Mouse (Mus musculus) spleen, adult 10 weeks (tissue): ENCODE measurements around the gene Myo10. TPM values are rescaled to one million over a fixed set of nuclear protein-coding genes. Genes with fewer than 3 reads are reported as not detected.

Experiments
- polyA plus RNA-seq: library from polyadenylated mRNA; stranded (reverse); fragments of 350-450 nt; fragmentation: Illumina TruSeq; extraction: RNeasy Lipid Tissue Mini Kit (QIAGEN cat#74804); gene quantifications from one replicate; pipeline ENCODE4 v1.2.3, GENCODE M21; 2015; ENCODE audit warnings: low replicate concordance; ENCODE audit not compliant: insufficient read depth

Gene Myo10
- polyA plus RNA-seq: 14.7 TPM

DNA sequence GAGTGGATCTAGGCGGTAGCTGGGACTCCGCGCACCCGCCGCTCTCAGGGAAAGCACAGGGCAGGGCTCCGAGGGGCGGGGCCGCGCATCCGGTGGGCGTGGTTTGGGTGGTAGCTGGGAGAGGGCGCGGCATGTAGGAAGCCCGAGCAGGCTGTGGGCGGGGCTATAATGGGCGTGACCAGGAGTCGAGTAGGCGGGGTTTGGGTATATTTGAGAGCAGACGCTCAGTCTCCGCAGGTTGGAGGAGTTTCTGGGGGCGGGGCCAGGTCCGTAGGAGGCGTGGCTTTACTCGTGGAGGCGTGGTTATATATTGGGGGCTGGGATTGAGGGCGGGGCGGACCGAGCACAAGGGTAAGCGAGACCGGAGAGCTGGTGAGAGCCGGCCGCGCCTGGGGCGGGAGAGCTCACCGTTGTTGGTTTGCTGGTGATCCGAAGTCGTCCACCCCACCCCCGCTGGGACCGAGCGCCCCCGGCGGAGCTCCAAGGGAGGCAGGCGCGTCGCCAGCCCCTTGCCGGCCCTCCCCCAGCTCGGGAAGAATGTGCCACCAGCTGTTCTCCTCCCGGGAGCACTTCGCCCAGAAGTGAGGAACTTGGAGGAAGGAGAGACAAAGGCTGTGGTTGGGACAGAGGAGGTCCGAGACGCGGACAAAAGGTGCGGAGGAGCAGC, at the start of gene Myo10:
Gene Myo10 (plus strand): TSS at position 326 of the 667 bp plus-strand sequence.

DNA sequence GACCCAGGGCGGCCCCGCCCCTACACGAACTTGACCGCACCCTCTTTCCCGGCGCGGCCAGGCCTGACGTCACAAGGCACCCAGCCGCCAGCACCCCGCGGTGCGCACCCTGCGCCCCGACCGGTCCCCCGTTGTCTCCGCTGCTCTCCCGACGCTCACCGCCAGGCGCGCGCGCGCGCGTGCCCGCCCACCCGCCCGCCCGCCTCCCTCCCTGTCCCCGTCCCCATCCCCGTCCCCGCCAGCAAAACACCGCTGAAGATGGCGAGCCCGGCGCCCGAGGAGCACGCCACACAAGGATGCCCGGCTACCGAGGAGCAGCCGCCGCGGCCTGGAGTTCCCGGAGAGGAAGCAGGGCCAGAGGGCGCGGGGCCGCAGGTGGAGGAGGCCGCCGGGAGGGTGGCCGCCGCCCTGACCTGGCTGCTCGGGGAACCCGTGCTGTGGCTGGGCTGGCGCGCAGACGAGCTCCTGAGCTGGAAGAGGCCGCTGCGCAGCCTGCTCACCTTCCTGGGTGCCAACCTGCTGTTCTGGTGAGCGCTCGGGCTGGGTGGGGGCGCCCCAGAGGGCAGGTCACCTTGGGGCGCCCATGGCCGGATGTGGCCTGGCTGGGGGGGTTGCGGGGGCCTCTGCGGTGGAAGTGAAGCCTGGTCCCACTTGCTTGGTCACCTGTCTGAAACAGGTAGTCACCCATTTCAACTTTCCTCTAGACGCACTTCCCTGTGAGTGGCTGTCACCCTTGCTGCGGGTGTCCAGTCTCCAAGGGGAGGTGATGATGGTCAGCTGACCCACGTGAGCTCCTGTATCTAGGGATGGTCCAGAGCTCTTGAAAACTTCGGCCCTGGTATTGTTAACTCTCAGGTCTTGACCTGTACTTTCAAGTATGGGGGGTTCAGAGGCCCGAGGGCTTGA, 221.0 kb downstream of the Myo10 start, which contains the start of gene Retreg1:
Gene Retreg1 (plus strand): TSS at position 95 of the 906 bp plus-strand sequence.

Other genes starting within 250 kb of the Myo10 start
- 26.8 TPM for gene Basp1, start 208.8 kb upstream of the Myo10 start, polyA plus RNA-seq
- 74.6 TPM for gene Retreg1, start 220.7 kb downstream of the Myo10 start, polyA plus RNA-seq